Mouse (Mus musculus): ENCODE measurements at regions not wholly inside any gene's neighbourhood (a gene's known extent, or its start where the extent isn't known, plus 50 kb on each side); places are given as distances from the start of the nearest gene placed in this dataset.

DNA sequence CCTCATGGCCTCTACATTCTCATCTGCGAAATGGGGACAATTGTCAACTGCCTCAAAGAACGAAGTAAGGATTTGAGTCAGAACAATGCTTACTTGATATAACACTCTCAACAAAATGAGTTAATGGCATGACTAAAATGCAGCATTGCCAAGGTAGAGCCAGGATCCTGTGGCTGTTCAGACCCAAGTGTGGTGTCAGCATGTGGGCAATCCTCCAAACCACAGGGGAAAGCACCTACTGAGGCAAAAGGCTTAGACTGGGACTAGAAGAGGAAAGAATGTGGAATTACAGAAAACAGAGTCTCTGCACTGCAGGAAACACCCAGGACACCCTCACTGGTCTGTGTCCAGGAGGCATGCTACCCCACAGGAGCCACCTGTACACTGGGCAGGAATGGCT is 147.8 kb upstream of the Cdh5 start:
- Histone ChIP-seq H3K4me3 (no peak overlapping the region), H3K27me3 (replicated peaks) (no peaks in the 10 kb centered on the region), H3K9me3 (no peaks in the 10 kb centered on the region), H3K4me1 (no peaks in the 10 kb centered on the region), H3K9ac (no peak overlapping the region), H3K4me2 (no peak overlapping the region), H3K27ac (no peak overlapping the region), H3K36me3 (replicated peaks) (no peaks in the 10 kb centered on the region)
- 92% methylated on average over 2 of the region's 2 CpGs for WGBS
- no peak for ATAC-seq (replicated peaks)

DNA sequence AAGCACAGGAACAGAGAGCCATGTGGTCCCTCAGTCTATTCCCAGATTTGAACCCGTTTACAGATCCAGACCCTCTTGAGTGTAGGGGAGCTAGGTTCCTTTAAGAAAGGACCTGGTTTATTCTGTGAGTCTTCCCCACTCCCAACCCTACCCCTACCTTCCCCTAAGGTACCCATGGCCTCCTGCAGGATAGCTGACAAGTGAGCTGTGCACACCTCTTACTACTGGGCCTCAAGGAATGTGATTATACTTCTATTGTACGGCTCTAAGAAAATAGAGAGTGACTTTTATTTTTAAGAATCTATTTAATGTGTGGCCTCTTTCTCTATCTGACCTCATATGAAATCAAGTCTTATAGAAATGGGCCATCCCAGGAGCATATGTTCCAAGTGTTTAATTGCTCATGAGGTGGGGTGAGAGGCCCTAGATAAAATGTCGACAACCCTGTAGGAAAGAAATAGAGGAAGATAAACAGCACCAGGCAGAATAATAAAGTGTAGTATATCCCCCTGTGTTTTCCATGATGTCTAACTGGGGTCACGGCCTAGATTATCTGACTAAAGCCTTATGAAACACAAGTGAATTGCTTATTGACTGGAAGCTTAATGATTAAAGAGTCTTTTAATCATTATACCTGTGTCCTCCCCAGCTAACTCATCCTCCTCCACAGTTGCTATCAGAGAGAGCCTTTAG is 145.7 kb upstream of the Cdh5 start:
- H3K4me2 ChIP-seq: no peak overlapping the region
- H3K27ac ChIP-seq: no peak overlapping the region
- no peak overlapping the region for H3K4me3 ChIP-seq
- no peak for ATAC-seq (replicated peaks)
- H3K9ac ChIP-seq: no peak overlapping the region
- 92% methylated on average over 4 of the region's 4 CpGs for WGBS
- no peaks in the 10 kb centered on the region for H3K36me3 ChIP-seq (replicated peaks)
- no peaks in the 10 kb centered on the region for H3K4me1 ChIP-seq
- H3K9me3 ChIP-seq: no peaks in the 10 kb centered on the region
- H3K27me3 ChIP-seq (replicated peaks): no peaks in the 10 kb centered on the region

DNA sequence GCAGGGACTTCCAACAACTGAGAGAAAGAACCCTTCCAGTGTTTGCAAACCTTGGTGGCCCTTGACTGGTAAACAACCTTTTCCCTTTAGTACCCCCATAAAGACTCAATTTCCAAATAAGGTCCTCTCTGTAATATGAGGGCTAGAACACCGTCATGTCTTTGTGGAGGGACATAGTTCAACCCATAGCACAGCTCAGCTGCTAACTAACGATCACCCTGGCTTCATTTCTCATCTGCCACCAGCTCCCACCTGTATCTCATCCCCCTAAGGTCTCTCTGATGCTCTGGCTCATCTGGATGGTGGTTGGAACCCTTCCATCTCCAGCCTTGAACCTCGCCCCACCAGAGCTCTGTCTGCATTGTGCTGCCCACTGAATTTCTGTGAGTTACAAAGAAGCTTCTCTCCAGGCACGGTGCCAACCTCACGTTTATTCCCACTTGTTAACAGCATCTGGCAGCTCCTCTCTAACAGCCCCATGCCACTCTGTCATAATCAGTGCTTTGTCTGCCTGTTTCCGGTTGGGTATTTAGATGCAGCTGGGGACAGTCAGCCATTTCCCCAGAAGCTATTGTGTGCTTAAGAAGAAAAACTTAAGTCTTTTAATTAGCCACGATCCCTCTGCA is 137.0 kb upstream of the Cdh5 start:
- Histone ChIP-seq H3K27ac (no peak overlapping the region), H3K9me3 (no peaks in the 10 kb centered on the region), H3K4me3 (no peak overlapping the region), H3K36me3 (replicated peaks) (no peaks in the 10 kb centered on the region), H3K4me1 (no peaks in the 10 kb centered on the region), H3K27me3 (replicated peaks) (no peaks in the 10 kb centered on the region), H3K9ac (no peak overlapping the region), H3K4me2 (no peak overlapping the region)
- peak; percentile 45; the same call in 1 of the 2 replicates for ATAC-seq (replicated peaks)
- WGBS: 45% methylated on average over 7 of the region's 7 CpGs

DNA sequence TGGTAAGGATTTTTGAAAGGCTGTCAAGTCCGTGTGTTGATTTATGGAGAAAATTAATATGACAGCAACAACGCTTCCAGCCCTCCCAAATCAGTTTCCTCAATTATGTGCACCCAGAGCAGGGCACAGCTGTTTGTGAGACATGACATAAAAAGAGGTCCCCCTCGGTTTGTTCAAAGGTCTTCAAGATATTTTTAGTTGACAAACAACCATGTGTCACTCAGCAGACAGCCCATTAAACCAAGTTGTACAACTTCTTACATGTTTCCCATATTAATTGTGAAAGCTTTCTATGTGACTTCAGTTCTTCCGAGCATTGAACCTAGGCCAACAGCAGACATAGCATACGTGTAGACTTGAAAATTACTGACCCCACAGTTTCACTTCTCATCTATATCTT is 131.5 kb upstream of the Cdh5 start:
- Histone ChIP-seq H3K27me3 (replicated peaks) (no peaks in the 10 kb centered on the region), H3K27ac (no peak overlapping the region), H3K9ac (no peak overlapping the region), H3K9me3 (no peaks in the 10 kb centered on the region), H3K4me1 (no peaks in the 10 kb centered on the region), H3K36me3 (replicated peaks) (no peaks in the 10 kb centered on the region), H3K4me2 (no peak overlapping the region), H3K4me3 (no peak overlapping the region)
- WGBS: 88% methylated on average over 5 of the region's 5 CpGs
- no peak for ATAC-seq (replicated peaks)

DNA sequence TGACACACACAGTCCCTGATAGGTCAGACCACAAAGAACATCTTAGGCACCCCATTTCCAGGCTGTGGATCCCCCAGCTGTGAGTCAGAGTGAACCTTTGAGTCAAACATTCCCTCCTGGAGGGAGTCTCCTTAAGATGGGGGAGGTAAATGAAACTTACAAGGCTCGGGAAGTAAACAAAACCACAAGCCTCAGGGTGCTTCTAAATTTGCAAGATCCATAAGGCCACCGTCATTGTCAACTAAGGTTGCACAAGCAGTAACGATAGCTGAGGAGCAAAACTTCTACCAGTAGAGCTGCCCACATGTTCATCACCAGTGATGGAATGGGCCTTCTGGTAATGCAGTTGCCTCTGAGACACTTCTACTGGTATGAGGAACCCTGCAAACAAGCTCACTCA is 130.9 kb upstream of the Cdh5 start:
- Histone ChIP-seq H3K4me2 (no peak overlapping the region), H3K27me3 (replicated peaks) (no peaks in the 10 kb centered on the region)
- 90% methylated on average over 3 of the region's 3 CpGs for WGBS

DNA sequence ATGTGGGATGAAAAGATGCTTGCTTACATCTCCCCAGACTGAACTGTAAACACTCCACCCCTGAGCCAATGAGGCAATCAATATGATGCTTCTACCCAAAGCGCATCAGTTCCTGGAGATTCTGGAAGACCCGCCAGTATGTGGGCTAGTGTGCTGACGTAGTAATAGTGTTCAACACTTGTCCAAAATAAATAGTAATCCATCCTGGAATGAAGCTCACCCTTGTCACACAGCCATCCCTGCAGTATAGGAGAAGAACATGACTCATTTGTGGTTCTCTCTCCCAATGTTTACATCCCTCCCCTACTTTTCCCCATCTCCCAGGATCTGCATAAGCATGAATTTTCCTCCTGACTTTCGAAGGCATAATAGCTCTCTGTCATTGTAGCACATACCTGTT is 130.5 kb upstream of the Cdh5 start:
- no peaks in the 10 kb centered on the region for H3K36me3 ChIP-seq (replicated peaks)
- no peak overlapping the region for H3K9ac ChIP-seq
- no peaks in the 10 kb centered on the region for H3K4me1 ChIP-seq
- H3K4me3 ChIP-seq: no peak overlapping the region
- H3K27ac ChIP-seq: no peak overlapping the region
- WGBS: 96% methylated on average over 4 of the region's 4 CpGs
- no peak for ATAC-seq (replicated peaks)
- no peak overlapping the region for H3K4me2 ChIP-seq
- no peaks in the 10 kb centered on the region for H3K9me3 ChIP-seq
- H3K27me3 ChIP-seq (replicated peaks): no peaks in the 10 kb centered on the region

More for the DNA sequence above, 130.9 kb upstream of the Cdh5 start:
- H3K4me3 ChIP-seq: no peak overlapping the region
- H3K9me3 ChIP-seq: no peaks in the 10 kb centered on the region
- no peaks in the 10 kb centered on the region for H3K4me1 ChIP-seq
- ATAC-seq (replicated peaks): no peak
- H3K36me3 ChIP-seq (replicated peaks): no peaks in the 10 kb centered on the region
- no peak overlapping the region for H3K27ac ChIP-seq
- H3K9ac ChIP-seq: no peak overlapping the region

DNA sequence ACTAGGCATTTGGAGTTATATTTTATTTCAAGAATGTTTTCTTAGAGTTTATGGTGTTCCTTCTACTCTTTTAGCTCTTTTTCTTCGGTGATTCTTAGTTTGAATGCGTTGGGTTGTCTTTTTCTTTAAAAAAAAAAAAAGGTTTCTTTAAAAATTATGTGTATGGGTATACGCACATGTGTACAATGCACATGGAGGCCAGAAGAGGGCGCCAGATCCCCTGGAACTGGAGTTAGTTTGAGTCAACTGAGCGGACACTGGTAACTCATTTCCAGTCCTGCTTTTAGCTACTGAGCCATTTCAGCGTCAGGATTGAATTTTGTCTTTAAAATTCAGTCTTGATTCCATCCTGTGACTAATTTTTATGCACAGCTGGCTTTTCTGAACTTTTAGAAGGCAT is 124.9 kb upstream of the Cdh5 start:
- no peaks in the 10 kb centered on the region for H3K9me3 ChIP-seq
- H3K4me1 ChIP-seq: no peaks in the 10 kb centered on the region
- 75% methylated on average over 6 of the region's 6 CpGs for WGBS
- ATAC-seq (replicated peaks): no peak
- H3K4me3 ChIP-seq: no peak overlapping the region
- no peak overlapping the region for H3K27ac ChIP-seq
- no peaks in the 10 kb centered on the region for H3K27me3 ChIP-seq (replicated peaks)
- no peaks in the 10 kb centered on the region for H3K36me3 ChIP-seq (replicated peaks)
- no peak overlapping the region for H3K9ac ChIP-seq
- no peak overlapping the region for H3K4me2 ChIP-seq

DNA sequence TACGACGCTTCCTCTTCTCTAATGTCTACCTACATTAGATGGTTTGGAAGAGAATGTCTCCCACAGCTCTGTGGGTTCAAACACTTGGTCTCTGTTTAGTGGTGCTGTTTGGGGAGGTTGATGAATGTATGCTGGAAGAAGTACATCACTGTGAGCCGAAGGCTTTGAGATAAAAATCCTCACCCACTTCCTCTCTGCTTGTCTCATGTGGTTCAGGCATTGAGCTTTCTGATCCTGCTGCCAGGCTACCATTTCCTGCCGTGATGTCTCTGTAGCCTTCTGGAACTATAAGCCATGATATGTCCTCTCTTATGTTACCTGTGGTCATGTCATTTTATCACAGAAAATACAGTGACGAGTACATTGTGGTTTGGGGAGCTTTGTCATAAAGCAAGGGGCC is 122.5 kb upstream of the Cdh5 start:
- Histone ChIP-seq H3K27me3 (replicated peaks) (no peaks in the 10 kb centered on the region), H3K4me2 (no peak overlapping the region), H3K36me3 (replicated peaks) (no peaks in the 10 kb centered on the region), H3K9ac (no peak overlapping the region), H3K27ac (no peak overlapping the region), H3K9me3 (no peaks in the 10 kb centered on the region), H3K4me1 (no peaks in the 10 kb centered on the region), H3K4me3 (no peak overlapping the region)
- 90% methylated on average over 5 of the region's 5 CpGs for whole genome bisulfite sequencing
- no peak for ATAC-seq (replicated peaks)

DNA sequence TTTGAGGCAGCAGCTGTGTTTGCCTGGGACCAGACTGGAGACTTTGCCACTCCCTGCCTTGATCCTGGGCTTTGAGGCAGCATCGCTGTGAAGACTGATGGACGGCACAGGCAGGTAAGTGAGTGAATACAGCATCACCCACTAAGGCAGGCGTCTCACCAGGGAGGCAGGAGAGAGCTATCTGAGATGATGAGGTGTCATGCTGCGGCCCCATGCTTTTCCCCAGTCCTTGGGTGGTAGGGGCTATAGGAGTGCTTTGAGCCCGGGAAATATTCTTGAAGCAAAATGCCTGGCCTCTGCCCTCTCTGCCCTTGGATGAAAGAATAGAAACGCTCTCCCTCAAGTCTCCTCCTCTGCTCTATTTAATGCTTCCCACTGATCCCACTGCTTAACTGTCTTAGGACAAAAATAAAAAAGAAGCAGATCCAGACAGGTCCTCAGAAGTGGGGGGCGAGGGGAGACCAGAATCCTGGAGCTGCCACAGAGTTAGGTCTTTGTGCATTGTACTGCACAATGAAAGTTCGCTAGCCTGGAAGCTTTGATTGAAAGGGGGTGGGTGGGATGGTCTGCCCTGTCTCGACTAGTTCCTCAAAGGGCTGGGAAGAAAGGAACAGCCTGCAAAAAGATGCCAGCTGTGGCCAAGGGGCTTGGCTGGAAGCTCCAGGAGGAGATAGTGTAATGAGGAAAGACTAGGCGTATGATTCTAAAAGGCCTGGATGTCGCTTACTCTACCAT is 117.4 kb upstream of the Cdh5 start:
- Histone ChIP-seq H3K4me1 (no peaks in the 10 kb centered on the region), H3K36me3 (replicated peaks) (no peaks in the 10 kb centered on the region), H3K4me3 (no peak overlapping the region), H3K9ac (no peak overlapping the region), H3K4me2 (no peak overlapping the region), H3K9me3 (no peaks in the 10 kb centered on the region), H3K27ac (no peak overlapping the region), H3K27me3 (replicated peaks) (no peaks in the 10 kb centered on the region)
- ATAC-seq (replicated peaks): no peak
- WGBS: 37% methylated on average over 11 of the region's 11 CpGs

DNA sequence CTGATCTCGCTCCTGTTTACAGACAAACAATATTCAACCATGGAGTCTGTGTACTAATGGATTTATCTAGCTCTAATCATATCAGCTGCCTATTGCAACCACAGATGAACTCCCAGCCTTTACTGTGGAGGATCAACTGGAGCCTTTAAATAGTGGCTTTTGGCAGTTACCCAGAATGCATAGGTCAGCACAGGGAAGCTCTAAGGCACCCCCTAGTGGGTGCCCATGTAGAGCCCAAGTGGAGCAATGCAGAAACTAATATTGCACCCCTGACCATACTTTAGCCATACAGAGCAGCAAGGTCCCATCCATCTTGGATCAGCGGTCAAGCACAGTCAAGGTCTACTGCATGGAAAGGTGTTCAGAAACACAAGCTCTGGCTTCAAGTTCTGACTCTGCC is 115.8 kb upstream of the Cdh5 start:
- no peak overlapping the region for H3K4me2 ChIP-seq
- no peaks in the 10 kb centered on the region for H3K9me3 ChIP-seq
- no peak overlapping the region for H3K4me3 ChIP-seq
- ATAC-seq (replicated peaks): no peak
- 91% methylated on average over 2 of the region's 2 CpGs for WGBS
- no peak overlapping the region for H3K27ac ChIP-seq
- H3K9ac ChIP-seq: no peak overlapping the region
- no peaks in the 10 kb centered on the region for H3K4me1 ChIP-seq
- no peaks in the 10 kb centered on the region for H3K27me3 ChIP-seq (replicated peaks)
- no peaks in the 10 kb centered on the region for H3K36me3 ChIP-seq (replicated peaks)

DNA sequence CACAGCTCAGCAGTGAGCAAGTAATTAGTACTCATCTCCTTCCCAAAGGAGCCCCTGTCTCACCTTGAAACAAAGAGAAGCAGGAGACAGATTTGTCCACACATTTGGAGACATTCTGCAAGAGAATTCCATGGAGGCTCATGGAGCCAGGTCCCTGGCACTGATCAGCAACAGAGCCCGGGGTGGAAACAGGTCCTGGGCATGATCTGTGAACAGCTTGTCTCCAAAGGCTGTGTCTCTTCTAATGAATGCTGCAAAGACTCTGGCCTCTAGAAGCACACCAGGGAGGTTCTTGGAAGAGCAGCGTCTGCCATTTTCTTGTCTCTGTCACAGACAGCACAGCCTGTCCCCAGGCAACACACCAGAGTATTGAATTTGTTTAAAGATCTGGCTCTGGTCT is 107.5 kb upstream of the Cdh5 start:
- 89% methylated on average over 2 of the region's 2 CpGs for WGBS
- no peak for ATAC-seq (replicated peaks)

DNA sequence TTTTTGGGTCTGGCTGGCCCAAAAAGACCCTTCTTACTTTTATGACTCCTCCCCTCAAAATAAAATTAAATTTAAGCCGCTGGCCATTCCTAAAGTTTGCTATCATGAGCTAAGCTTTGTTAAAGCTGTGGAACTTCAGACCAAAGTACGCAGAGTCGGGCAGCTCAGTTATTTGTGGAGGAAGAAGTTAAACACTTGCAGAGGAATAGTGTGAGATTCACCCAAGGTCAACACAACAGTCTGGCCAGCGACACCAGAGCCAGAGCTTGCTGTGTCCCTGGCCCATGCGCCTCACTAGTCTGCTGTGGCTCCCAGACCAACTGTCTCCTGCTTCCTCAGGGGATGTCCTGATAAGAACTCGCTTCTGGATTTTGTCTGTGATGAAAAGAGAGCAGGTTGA is 103.3 kb upstream of the Cdh5 start:
- Histone ChIP-seq H3K9ac (no peak overlapping the region), H3K9me3 (no peaks in the 10 kb centered on the region), H3K27ac (no peak overlapping the region), H3K36me3 (replicated peaks) (no peaks in the 10 kb centered on the region), H3K4me1 (no peaks in the 10 kb centered on the region), H3K27me3 (replicated peaks) (no peaks in the 10 kb centered on the region), H3K4me3 (no peak overlapping the region), H3K4me2 (no peak overlapping the region)
- WGBS: 84% methylated on average over 6 of the region's 6 CpGs
- no peak for ATAC-seq (replicated peaks)

More for the DNA sequence above, 107.5 kb upstream of the Cdh5 start:
- Histone ChIP-seq H3K4me2 (no peak overlapping the region), H3K27me3 (replicated peaks) (no peaks in the 10 kb centered on the region), H3K27ac (no peak overlapping the region), H3K4me3 (no peak overlapping the region), H3K9ac (no peak overlapping the region), H3K36me3 (replicated peaks) (no peaks in the 10 kb centered on the region), H3K4me1 (no peaks in the 10 kb centered on the region), H3K9me3 (no peaks in the 10 kb centered on the region)

DNA sequence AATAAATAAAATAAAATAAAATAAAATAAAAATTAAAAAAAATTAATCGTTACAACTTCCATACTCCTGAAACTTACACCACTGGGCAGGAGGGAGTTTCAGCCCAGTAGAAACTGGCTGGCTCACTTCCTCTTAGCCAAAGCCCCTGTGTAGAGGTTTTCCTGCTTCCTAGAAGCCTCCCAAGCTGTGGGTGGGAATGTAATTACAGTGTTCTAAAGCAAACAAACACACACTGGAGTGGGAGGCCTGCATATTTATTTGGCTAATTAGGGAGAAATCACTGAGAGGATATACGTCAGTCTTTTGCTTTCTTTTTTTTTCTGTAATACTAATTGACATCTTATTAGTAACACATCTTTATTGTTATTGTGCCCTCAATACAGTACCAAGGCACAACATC is 94.2 kb upstream of the Cdh5 start:
- Histone ChIP-seq H3K27me3 (replicated peaks) (no peaks in the 10 kb centered on the region), H3K4me1 (no peaks in the 10 kb centered on the region), H3K9ac (no peak overlapping the region), H3K9me3 (no peaks in the 10 kb centered on the region), H3K4me2 (no peak overlapping the region), H3K36me3 (replicated peaks) (no peaks in the 10 kb centered on the region), H3K27ac (no peak overlapping the region), H3K4me3 (no peak overlapping the region)
- no peak for ATAC-seq (replicated peaks)
- WGBS: 65% methylated on average over 2 of the region's 2 CpGs
